Comparison of ENCODE assay signal across 18 mouse cellular contexts in the genomic region with DNA sequence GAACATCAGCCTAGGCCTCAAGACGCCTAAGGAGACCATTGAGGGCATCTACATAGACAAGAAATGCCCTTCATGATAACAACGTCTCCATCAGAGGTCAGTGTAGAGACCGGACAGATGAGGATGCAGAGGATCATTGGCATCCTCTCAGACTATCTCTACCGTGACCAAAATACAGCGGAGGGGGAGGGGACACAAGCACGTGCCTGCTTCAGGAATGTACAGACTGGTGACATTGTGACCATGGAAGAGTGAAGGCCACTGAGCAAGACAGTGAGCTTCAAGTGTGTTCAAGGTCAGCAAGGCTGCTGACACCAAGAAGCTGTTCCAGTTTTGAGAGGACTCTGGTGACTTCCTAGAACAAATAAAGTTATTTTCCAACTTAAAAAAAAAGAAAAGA. TPM values are rescaled to one million over a fixed set of nuclear protein-coding genes. Genes with fewer than 3 reads are reported as not detected.
"Had no signal": no experiment of that assay in that cellular context is flagged by ENCODE, and none has a peak within 500 bp of the region (broad histone marks: within the 10 kb centered on the region; RNA-seq: fewer than 3 reads in every experiment).

No protein-coding gene starts in this region.

- H3K4me3 ChIP-seq: limb, embryonic 15.5 days; liver, embryonic 12.5 days; midbrain, embryonic 10.5 days; myocyte; neural tube, embryonic 15.5 days had no signal

- H3K36me3 ChIP-seq: limb, embryonic 15.5 days; liver, embryonic 12.5 days; midbrain, embryonic 10.5 days; neural tube, embryonic 15.5 days had no signal

- H3K9me3 ChIP-seq: limb, embryonic 15.5 days; liver, embryonic 12.5 days; midbrain, embryonic 10.5 days; neural tube, embryonic 15.5 days had no signal

- H3K27ac ChIP-seq: limb, embryonic 15.5 days; liver, embryonic 12.5 days; midbrain, embryonic 10.5 days; neural tube, embryonic 15.5 days; stomach, postnatal 0 days had no signal

- H3K4me2 ChIP-seq: limb, embryonic 15.5 days; liver, embryonic 12.5 days; lung, embryonic 14.5 days; neural tube, embryonic 15.5 days had no signal

- H3K4me1 ChIP-seq: liver, embryonic 12.5 days; neural tube, embryonic 15.5 days had no signal

- H3K9ac ChIP-seq: limb, embryonic 15.5 days; liver, embryonic 12.5 days; lung, embryonic 14.5 days; neural tube, embryonic 15.5 days had no signal

- ATAC-seq: liver, embryonic 12.5 days had no signal

- DNase-seq: kidney, postnatal 36 days; layer of hippocampus, adult 9-11 months; layer of hippocampus, postnatal 36 days; lung, embryonic 14.5 days; lung, postnatal 10 days; lung, postnatal 4 days; midbrain, embryonic 14.5 days; right cerebral cortex, adult 18-20 months; right cerebral cortex, postnatal 25 days; thymus, adult 2 months; thymus, postnatal 25 days had no signal

RNA-seq across cellular contexts. Expression of a gene that starts 7.2 kb away (rescaled TPM):
- total RNA-seq: megakaryocyte, adult 5-6 weeks had no signal
